Mouse (Mus musculus): ENCODE results near the gene Syp. TPM values are rescaled to one million over a fixed set of nuclear protein-coding genes. Genes with fewer than 3 reads are reported as not detected.

Syp gene
- total RNA-seq, 2 experiments from 2014 or later = 0.52 TPM; not detected in 1

DNA sequence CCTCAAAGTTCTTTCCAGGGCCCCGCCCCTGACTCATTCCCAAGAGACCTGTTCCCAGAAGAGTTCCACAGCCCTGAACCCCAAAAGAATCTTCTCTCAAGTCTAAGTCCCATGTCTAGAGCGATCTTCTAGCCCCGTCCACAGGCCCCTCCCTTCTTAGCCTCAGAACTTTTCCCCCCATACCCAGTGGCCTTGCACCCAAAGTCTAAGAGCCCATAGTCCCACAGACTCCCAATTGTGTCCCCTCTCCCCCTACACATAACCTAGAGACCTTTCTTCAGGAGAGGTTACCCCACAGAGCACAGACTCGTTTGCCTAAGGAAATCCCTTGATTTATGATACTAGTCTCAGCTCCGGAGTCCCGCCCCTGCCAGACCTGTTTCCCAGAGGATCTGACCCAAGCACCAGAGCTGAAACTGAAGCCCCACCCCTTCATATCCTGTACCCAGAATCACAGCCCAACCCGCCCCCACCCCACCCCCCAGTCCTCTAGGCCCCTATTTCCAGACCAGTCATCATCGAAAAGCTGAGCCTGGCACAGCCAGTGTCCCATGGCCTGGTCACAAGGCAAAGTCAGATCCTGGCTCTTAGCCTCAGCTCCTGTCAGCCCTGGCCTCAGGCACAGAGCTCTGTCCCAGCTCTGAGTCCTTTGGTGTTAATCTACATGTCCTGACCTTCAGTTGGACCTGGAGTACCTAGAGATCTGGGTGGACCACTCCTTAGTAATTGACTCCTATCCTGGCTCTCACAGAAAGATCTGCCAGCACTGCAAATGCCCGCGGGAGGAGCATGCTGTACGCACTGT, 20.7 kb downstream of the Syp start:
- no peak for ATAC-seq (replicated peaks; ENCODE audit: low FRiP score, low TSS enrichment, poor library complexity, severe bottlenecking)

DNA sequence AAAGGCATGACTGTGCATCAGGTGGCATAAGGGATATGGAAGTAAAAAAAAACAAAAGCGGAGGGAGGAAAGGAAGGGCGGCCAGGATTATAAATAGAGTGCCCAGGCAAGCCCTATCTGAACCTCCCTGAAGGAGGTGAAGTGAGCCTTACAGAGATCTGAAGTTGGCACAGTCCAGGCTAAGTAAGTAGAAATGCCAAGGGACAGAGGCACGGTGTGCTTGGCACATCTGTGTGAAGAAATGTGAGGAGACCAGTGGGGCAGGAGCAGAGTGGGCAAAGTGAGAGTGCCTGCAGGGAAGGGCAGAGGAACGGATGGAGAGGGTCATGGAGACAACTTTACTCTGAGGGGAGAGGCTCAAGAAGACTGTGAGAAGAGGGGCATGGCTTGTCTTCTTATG, 22.8 kb downstream of the Syp start:
- no peak for ATAC-seq (replicated peaks; ENCODE audit: low FRiP score, low TSS enrichment, poor library complexity, severe bottlenecking)

DNA sequence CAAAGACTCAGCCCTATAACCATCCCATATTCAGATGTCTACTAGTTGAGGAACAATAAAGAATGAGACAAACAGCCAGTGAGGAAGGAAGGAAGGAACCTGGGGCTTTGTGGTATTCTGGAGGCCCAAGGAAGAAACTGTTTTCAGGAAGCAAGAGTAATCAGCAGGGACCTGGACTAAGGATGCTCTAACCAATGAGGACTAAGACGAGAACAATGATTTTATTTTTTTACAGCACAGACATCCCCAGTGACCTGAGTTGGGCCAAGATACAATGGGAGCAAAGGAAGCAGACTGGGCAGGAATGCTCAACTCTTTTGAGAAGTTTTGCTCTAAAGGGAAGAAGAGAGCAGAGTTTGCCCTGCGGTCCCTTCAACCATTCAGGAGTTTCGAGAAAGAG, 24.7 kb downstream of the Syp start:
- no peak for ATAC-seq (replicated peaks; ENCODE audit: low FRiP score, low TSS enrichment, poor library complexity, severe bottlenecking)

DNA sequence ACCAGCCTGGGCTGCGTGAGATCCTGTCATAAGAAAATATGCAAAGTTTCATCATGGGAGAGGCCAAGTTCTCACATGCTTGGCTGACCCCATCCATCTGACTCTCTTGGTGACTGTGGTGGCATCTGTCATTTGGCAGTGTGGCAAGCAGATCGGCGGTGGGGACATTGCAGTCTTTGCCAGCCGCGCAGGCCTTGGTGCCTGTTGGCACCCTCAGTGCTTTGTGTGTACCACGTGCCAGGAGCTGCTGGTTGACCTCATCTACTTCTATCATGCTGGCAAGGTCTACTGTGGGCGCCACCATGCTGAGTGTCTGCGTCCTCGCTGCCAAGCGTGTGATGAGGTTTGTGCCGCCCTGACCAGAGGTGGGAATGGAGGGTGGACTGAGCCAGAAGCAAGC, 26.5 kb downstream of the Syp start:
- ATAC-seq (replicated peaks; ENCODE audit: low FRiP score, low TSS enrichment, poor library complexity, severe bottlenecking) = no peak

DNA sequence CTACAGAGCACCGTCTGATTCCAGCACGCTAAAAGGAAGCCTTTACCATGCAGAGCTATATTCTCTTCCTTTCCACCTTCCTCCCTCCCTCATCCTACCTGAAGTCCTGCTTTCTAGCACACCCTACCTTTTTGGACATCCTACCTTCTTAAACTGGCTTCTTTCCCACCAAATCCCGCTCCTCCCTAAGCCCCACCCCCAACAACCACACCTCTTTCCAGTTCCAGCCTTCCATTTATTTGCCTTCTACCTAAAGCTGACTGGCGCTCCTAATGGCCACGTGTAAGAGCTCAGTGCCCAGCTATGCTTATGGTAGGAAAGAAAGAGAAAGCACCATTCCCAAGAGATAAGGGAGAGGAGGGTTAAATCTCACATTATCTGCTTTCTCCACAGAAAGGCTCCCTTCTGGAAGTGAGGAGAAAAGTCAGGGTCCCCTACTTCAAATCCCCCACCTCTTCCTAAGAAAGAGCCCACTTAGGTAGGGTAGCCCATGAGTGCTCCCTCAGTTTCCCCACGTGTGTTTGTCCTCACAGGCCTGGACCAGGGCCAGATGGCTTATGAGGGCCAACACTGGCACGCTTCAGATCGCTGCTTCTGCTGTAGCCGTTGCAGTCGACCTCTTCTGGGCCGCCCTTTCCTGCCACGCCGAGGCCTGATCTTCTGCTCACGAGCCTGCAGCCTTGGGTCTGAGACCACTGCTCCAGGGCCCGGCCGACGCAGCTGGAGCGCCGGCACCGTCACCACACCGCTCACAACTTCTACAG, 27.6 kb downstream of the Syp start:
- no peak for ATAC-seq (replicated peaks; ENCODE audit: low FRiP score, low TSS enrichment, poor library complexity, severe bottlenecking)

DNA sequence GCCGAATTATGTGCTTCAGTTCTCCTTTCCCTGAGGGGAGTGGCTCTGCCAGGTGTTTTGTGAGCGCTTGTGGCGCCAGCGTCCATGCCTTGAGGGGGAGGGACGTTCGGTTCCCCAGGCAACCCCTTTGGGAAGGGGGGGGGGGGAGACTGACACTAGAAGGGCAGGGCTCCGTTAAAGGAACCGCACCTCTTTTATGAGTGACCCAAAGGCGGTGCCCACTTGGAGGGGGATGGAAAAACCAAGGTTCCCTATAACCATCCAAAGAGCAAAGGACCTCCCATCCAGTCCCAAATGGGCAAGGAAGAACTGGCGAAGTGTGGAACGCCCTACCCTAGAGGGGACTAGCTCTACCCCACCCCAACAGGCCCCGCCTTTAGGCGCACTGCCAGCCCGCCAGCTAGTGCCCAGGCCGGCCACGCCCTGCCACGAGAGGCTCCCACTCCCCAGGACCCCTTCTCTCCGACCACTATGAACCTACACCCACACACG, 32.2 kb downstream of the Syp start:
- ATAC-seq (replicated peaks; ENCODE audit: low FRiP score, low TSS enrichment, poor library complexity, severe bottlenecking) = peak; percentile 48

DNA sequence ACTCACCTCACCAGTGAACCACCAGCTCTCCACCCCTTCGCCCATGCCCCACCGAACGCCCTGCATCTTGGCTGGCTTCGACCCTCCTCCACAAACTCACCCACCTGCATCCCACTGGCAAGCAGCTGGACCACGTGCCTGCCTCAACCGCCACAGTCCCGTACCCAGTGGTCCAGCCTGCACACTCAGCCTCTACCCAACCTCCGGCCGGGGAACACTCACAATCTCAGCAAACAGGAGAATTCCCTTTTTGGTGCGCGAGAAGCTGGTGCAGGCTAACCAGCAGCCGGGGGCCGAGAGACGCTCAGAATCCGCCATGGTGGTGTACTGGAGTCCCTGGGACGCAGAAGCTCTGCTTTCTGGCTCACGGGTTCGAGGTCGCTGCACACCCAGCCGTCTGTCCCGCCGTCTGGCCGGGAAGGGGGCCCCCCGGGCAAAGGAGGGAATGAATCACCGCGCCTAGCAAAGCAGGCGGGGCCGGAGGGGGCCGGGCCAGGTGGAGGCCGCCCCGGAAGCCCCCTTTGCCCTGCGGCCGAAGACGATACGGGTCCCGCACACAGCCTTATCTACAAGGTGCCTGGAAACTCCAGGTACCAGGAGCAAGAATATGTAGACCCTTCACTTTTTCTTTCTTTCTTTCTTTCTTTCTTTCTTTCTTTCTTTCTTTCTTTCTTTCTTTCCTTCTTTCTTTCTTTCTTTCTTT, 32.8 kb downstream of the Syp start, which contains the start of gene Plp2:
Plp2 (minus strand) TSS at position 470 of the 703 bp plus-strand sequence.
- ATAC-seq (replicated peaks; ENCODE audit: low FRiP score, low TSS enrichment, poor library complexity, severe bottlenecking) = peak; percentile 5; the same call in 1 of the 2 replicates

DNA sequence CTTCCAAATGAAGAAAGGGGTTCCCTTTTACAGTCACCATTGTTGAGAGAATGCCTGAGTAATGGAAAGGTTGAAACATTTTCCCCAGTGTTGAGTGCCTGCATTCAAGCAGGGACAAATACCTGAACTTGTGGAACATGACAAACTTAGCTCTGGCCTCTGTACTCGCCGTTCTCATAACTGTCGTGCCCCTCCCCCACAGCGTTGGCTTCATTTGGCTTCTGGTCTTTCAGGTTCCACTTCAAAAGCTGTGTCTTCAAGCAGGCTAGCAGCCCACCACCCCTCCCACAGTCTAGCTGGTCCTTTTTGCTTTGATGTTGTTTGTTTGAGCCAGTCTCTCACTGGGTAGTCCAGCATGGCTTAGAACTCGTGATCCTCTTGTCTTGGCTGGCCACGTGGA, 34.5 kb downstream of the Syp start:
- no peak for ATAC-seq (replicated peaks; ENCODE audit: low FRiP score, low TSS enrichment, poor library complexity, severe bottlenecking)

DNA sequence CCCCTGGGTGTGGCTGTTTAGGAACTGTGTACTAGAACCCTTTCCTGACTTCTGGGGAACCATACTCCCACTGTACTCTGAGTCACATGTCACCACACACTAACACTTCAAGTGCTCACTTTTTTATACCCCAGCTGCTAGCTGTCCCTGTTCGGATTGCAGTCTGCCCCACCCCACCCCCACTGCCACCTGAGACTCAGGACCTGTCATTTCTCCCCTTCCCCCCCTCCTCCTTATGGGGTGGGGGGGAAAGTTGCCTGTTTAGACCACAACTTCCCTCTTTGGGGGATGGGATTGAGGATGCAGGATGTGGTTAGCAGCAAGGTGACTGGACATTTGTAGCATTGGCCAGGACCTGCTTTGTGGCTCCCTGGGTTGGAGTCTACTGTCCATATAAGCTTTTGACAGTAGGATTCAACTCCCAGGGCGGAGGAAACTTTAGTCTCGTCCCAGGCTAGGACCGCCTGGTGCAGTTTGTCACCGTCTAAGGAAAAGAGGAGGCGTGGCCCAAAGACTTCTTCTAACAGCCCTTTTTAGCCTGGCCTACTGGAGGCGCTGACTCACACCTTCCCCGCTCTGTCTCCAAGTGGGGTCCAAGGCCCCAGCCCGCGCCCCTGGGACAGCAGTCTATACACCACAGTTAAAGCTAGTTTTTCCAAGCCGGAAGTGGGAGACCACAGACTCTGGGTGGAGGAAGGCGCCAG, 35.5 kb downstream of the Syp start:
- peak; percentile 68 for ATAC-seq (replicated peaks; ENCODE audit: low FRiP score, low TSS enrichment, poor library complexity, severe bottlenecking)

DNA sequence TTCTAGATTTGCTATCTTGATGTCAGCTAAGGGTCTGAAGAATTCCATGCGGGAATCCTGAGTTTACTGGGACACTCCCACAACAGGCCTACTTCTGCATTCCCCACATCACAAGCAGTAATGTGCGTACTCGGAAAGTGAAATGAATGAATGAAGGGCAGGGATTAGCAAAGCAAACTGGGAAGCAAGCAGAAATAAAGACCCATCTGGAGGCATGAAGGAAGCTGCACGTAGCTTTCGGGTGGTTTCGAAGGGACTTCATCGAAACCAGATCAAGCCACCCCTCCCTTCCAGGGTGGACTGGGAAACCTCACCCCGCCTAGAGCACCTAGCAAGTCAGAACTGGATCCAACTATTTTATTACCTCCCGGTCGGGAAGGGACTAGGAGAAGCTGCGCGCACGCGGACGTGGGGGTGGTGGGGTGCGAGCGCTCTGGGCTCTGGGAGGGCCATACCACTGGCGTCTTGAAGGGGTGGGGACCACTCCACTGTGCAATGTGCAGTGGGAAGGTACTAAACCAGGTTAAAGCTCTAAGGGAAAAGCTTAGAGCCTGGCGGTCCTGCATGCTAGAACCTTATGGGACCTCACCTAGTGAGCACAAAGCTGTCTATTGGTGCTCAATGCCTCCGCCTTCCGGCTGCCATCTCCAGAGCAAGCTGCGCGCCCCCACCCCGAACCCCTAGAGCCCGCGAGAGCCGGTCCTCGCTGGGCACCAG, 36.2 kb downstream of the Syp start:
- peak; percentile 62 for ATAC-seq (replicated peaks; ENCODE audit: low FRiP score, low TSS enrichment, poor library complexity, severe bottlenecking)

DNA sequence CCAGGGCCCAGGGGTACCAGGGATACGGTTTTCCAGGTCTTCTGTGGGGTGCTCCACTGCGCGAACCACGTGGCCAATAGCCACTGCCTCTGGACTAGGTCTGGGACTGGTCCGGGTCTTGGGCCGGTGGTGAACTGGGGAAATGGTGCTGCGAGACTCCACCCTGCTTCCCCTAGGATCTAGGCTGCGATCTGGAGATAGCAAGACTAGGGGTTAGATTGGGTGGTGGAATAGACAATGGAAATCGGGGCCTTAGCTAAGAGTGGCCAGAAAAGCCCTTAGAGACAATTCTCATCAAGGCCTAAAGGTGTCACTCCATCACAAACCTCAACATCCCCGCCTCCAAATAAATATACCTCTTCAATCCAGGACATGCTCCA, 36.7 kb downstream of the Syp start:
- no peak for ATAC-seq (replicated peaks; ENCODE audit: low FRiP score, low TSS enrichment, poor library complexity, severe bottlenecking)

DNA sequence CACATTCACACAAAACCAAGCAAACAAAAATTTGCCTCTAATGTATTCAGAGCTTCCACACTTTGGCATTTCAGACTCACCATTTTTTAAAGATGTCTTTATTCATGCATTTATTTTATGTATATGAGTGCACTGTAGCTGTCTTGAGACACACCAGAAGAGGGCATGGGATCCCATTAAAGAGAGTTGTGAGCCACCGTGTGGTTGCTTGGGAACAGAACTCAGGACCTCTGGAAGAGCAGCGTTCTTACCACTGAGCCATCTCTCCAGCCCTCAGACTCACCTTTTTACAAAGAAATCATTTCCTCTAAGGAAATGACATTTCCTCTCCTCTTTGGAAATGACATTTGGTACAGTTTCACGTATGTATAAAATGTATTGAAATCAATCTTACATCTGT, 40.7 kb downstream of the Syp start:
- ATAC-seq (replicated peaks; ENCODE audit: low FRiP score, low TSS enrichment, poor library complexity, severe bottlenecking) = no peak

DNA sequence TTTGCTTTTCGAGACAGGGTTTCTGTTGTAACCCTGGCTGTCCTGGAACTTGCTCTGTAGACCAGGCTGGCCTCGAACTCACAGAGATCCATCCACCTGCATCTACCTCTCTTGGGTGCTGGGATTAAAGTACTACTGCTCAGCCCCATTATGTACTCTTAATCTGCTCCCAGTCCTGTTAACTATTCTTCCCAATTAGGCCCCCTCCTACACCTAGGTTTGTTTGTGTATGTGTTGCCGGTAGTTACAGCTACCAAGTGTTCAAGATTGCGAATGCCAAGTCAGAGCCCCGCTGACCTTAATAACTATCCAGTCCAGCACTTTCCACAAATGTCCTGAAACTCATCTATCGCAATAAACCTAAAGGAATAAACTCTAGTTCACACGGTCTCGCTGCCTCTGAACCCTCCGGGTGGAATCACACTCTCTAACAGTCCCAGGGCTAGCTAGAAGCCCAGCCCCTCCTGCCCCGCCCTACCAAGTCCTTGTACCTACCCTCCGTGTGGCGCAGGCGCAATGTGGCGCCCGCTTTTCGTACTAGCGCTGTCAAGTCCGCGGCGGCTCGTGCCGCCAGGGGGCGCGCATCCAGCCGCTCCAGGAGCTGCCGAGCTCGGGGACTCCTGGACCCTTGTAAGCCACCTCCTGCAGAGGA, 41.3 kb downstream of the Syp start:
- peak; percentile 98 for ATAC-seq (replicated peaks; ENCODE audit: low FRiP score, low TSS enrichment, poor library complexity, severe bottlenecking)

DNA sequence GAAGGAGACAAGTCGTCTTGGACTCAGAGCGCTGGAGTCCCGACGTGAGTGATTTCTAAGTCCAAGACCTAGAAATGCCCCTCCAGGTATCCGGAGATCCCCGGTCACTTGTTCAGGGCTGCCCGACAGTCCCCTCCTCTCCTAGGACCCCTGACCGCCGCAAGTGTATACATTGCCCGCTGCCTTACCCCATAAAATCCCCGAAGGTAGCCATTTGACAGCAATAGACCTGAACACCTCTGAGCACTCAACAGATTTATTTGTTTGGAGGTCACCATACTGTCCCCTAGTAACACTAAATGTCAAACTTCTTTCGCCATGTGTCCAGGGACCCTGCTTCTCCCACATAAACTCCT, 41.8 kb downstream of the Syp start:
- no peak for ATAC-seq (replicated peaks; ENCODE audit: low FRiP score, low TSS enrichment, poor library complexity, severe bottlenecking)

DNA sequence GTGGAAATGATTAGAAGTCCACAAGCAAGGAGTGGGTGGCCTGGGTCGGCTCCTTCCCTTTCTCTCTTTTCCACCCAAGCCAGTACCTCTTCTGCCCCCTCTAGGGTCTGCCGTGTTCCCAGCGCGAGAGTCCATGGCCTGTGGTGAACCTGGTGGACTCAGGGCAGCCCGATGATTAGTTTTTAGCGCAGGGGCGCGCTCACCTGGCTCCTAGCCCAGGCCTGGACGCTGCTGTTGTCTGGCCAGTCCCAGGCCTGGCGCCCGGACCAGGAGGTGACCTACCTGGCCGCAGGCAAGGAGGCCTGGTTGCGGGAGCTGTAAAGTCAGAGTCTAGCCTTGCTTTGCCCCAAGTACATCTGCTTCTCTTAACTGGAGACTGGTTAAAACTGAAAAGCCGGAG, 42.6 kb downstream of the Syp start, which contains the start of gene Magix:
Magix (minus strand) TSS at position 388 of the 400 bp plus-strand sequence.
- ATAC-seq (replicated peaks; ENCODE audit: low FRiP score, low TSS enrichment, poor library complexity, severe bottlenecking) = no peak

DNA sequence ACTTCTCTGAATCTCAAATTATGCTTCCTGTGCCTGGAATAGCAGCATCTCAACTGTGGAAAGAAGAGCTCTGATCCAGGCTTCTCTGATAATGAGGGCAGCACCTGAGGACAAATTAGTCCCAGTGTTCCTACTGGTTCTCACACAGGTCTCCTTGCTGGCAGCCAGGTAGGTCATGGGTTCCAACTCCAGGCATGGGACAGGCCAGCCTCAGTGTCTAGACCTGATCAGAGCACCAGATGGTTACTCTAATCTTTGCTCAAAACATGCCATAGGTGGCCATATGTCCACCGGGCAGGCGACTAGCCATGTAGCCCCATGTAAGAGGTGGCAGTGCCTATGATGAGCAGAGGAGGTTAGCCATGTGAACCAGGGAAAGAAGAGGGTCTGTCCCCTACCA, 50.0 kb downstream of the Syp start:
- ATAC-seq (replicated peaks; ENCODE audit: low FRiP score, low TSS enrichment, poor library complexity, severe bottlenecking) = no peak

DNA sequence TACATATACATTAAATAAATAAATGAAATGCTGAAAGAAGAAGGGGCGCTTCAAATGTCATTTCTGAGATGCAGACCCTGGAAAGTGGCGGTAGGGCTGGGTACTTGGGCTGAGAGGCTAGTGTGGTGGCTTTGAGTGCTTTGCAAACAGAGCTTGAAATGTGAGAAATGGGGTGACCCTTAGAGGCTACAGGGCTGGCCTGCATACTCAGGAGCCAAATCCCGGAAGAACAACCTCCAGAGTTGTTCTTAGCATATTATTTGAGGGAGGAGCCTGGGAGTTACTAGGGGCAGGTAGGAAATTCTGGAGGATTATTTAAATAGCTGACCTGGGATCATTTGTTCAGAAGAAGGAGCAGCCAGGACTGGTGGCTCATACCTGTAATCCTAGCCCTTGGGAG, 52.2 kb downstream of the Syp start:
- no peak for ATAC-seq (replicated peaks; ENCODE audit: low FRiP score, low TSS enrichment, poor library complexity, severe bottlenecking)

DNA sequence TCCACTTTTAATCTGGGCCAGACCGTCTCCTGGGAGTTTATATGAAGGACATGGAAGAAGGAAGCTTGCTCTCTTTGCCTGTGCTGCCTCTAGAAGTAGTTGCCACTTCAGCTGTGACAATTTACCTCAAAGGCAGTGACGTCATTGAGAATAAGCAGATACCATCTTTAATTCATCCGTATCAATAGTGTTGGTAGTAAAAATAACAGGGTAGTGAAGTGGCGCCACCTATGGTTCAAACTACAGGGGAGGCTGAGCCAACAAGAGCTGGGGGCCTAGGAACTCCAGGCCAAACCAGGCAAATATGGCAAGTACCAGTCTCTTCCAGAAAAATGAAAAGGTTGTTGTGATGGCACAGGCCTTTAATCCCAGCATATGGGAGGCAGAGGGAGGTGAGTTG, 54.6 kb downstream of the Syp start:
- ATAC-seq (replicated peaks; ENCODE audit: low FRiP score, low TSS enrichment, poor library complexity, severe bottlenecking) = no peak

All from megakaryocyte-erythroid progenitor cell, adult 5-6 weeks (primary cell).